ENCODE assay signal across 46 mouse cellular contexts in the genomic region with DNA sequence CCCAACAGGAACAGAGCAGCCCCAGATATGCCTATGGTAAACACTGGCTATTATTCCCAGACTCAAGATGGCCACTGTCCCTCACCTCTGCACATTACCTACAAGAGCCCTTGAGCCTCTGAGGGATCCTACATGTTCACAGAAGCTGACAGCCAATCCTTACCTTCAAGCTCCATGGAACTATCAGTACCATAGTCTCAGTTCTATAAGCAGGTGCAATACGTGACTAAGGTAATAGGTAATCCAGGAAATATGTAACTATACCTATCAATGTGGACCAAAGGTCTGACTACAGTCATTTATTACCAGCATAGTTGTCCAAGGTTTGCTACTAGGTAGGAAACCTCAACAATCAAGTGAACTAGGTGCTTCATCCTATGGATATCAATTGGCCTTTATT. TPM values are rescaled to one million over a fixed set of nuclear protein-coding genes. Genes with fewer than 3 reads are reported as not detected.
"Had no signal": no experiment of that assay in that cellular context is flagged by ENCODE, and none has a peak within 500 bp of the region (broad histone marks: within the 10 kb centered on the region; RNA-seq: fewer than 3 reads in every experiment).

No protein-coding gene starts in this region.

- H3K9me3 ChIP-seq: liver, embryonic 12.5 days; liver, embryonic 13.5 days; liver, embryonic 15.5 days; megakaryocyte, embryonic 14.5 days had no signal

- H3K27ac ChIP-seq: limb, embryonic 10.5 days; limb, embryonic 12.5 days; limb, embryonic 13.5 days; limb, embryonic 15.5 days; liver, embryonic 12.5 days; liver, embryonic 13.5 days; liver, embryonic 14.5 days; liver, embryonic 15.5 days; lung, embryonic 15.5 days; macrophage; midbrain, embryonic 10.5 days; midbrain, embryonic 12.5 days; midbrain, embryonic 13.5 days; midbrain, embryonic 15.5 days had no signal

- ATAC-seq: liver, embryonic 12.5 days; liver, postnatal 0 days; lung, postnatal 0 days; midbrain, embryonic 13.5 days; midbrain, embryonic 15.5 days; midbrain, embryonic 16.5 days had no signal

- H3K9ac ChIP-seq: limb, embryonic 12.5 days; limb, embryonic 13.5 days; limb, embryonic 15.5 days; liver, embryonic 12.5 days; liver, embryonic 13.5 days; liver, embryonic 14.5 days; liver, embryonic 15.5 days; liver, postnatal 0 days; lung, embryonic 14.5 days; lung, embryonic 15.5 days; midbrain, embryonic 12.5 days; midbrain, embryonic 13.5 days; midbrain, embryonic 15.5 days had no signal

- H3K36me3 ChIP-seq: limb, embryonic 10.5 days; limb, embryonic 12.5 days; limb, embryonic 13.5 days; limb, embryonic 15.5 days; liver, embryonic 12.5 days; liver, embryonic 13.5 days; liver, embryonic 15.5 days; lung, embryonic 15.5 days; midbrain, embryonic 10.5 days; midbrain, embryonic 12.5 days; midbrain, embryonic 13.5 days; midbrain, embryonic 15.5 days had no signal

- H3K4me1 ChIP-seq: limb, embryonic 10.5 days; limb, embryonic 12.5 days; limb, embryonic 13.5 days; limb, embryonic 15.5 days; liver, embryonic 12.5 days; liver, embryonic 13.5 days; liver, embryonic 15.5 days; lung, embryonic 15.5 days; megakaryocyte, embryonic 14.5 days; midbrain, embryonic 10.5 days; midbrain, embryonic 12.5 days; midbrain, embryonic 13.5 days; midbrain, embryonic 15.5 days had no signal

- H3K27me3 ChIP-seq: limb, embryonic 12.5 days; limb, embryonic 13.5 days; limb, embryonic 15.5 days; liver, embryonic 12.5 days; liver, embryonic 13.5 days; liver, embryonic 15.5 days; lung, embryonic 15.5 days; megakaryocyte, embryonic 14.5 days; midbrain, embryonic 12.5 days; midbrain, embryonic 13.5 days; midbrain, embryonic 15.5 days had no signal

- H3K4me2 ChIP-seq: limb, embryonic 12.5 days; limb, embryonic 13.5 days; limb, embryonic 15.5 days; liver, embryonic 11.5 days; liver, embryonic 12.5 days; liver, embryonic 13.5 days; liver, embryonic 15.5 days; lung, embryonic 14.5 days; lung, embryonic 15.5 days; midbrain, embryonic 11.5 days; midbrain, embryonic 12.5 days; midbrain, embryonic 13.5 days; midbrain, embryonic 15.5 days had no signal

- DNase-seq: left cerebral cortex, postnatal 4 days; liver; liver, embryonic 13.5 days; liver, postnatal 0 days; lung, adult 18-20 months; lung, adult 2 months; lung, embryonic 14.5 days; lung, postnatal 10 days; lung, postnatal 14 days; lung, postnatal 36 days; lung, postnatal 4 days; midbrain, embryonic 14.5 days had no signal

- H3K4me3 ChIP-seq: limb, embryonic 10.5 days; limb, embryonic 12.5 days; limb, embryonic 13.5 days; limb, embryonic 15.5 days; liver, embryonic 12.5 days; liver, embryonic 13.5 days; liver, embryonic 15.5 days; lung, embryonic 15.5 days; megakaryocyte, embryonic 14.5 days; midbrain, embryonic 10.5 days; midbrain, embryonic 12.5 days; midbrain, embryonic 13.5 days; midbrain, embryonic 15.5 days; myocyte had no signal

RNA-seq across cellular contexts. Expression of a gene that starts 1.1 kb away (rescaled TPM):
- total RNA-seq: left cerebral cortex, adult 8-10 months; left cerebral cortex, postnatal 10 days; left cerebral cortex, postnatal 14 days; left cerebral cortex, postnatal 25 days; left cerebral cortex, postnatal 36 days; left cerebral cortex, postnatal 4 days; liver, adult 2 months; megakaryocyte progenitor cell, adult 5-6 weeks; megakaryocyte, adult 5-6 weeks; midbrain, postnatal 0 days; monocyte, adult 5-6 weeks had no signal
- polyA plus RNA-seq: limb, embryonic 10.5 days; limb, embryonic 11.5 days; limb, embryonic 12.5 days; limb, embryonic 13.5 days; limb, embryonic 14.5 days; limb, embryonic 15.5 days; liver, adult 2 months; liver, embryonic 11.5 days; liver, embryonic 12.5 days; liver, embryonic 13.5 days; liver, embryonic 14.5 days; liver, embryonic 15.5 days; liver, embryonic 16.5 days; liver, postnatal 0 days; lung, adult 2 months; lung, embryonic 14.5 days; lung, embryonic 15.5 days; lung, embryonic 16.5 days; lung, postnatal 0 days; macrophage; midbrain, embryonic 10.5 days; midbrain, embryonic 11.5 days; midbrain, embryonic 12.5 days; midbrain, embryonic 13.5 days; midbrain, embryonic 14.5 days; midbrain, embryonic 15.5 days; midbrain, embryonic 16.5 days; midbrain, postnatal 0 days; myocyte; neural tube, embryonic 11.5 days had no signal
